ENCODE assay signal across 9 mouse cellular contexts in genomic region chr2:6726071-6726470, GRCm38 (mm10).
DNase-seq lines count a peak whose midpoint lies in the region; ATAC-seq and TF ChIP-seq lines count a peak whose summit lies in the region.
"Had no signal": no experiment of that assay in that cellular context is flagged by ENCODE, and none has a peak within 500 bp of the region (broad histone marks: within the 10 kb centered on the region; RNA-seq: fewer than 3 reads in every experiment).

No protein-coding gene starts in this region.

- DNase-seq in adrenal gland, adult 2 months, result peak; percentile 48
- no peak for DNase-seq in adrenal gland, adult 18-20 months (ENCODE audit: low spot score in 2 of 2)
- no peak for DNase-seq in kidney, postnatal 0 days (ENCODE audit: low spot score)
- DNase-seq in brain, adult 2 months (ENCODE audit: low read depth, low spot score), result peak; percentile 81
- peak; percentile 25 for DNase-seq in lung, embryonic 14.5 days
- no peak for DNase-seq in layer of hippocampus, postnatal 25 days (ENCODE audit: extremely low spot score in 1 of 2, low spot score in 1 of 2)
- DNase-seq: heart, postnatal 36 days had no signal

- H3K9me3 ChIP-seq in kidney, postnatal 0 days (replicated peaks; ENCODE audit: low read length), result no peaks in the 10 kb centered on the region
- H3K9me3 ChIP-seq in kidney, embryonic 14.5 days (ENCODE audit: control insufficient read depth, low read length), result no peaks in the 10 kb centered on the region
- no peaks in the 10 kb centered on the region for H3K9me3 ChIP-seq in lung, embryonic 14.5 days (ENCODE audit: low read depth, low read length)

- H3K4me3 ChIP-seq in kidney, postnatal 0 days (replicated peaks; ENCODE audit: low read depth, low read length), result no peak overlapping the region
- H3K4me3 ChIP-seq in kidney, embryonic 14.5 days (ENCODE audit: low read length), result no peak overlapping the region
- H3K4me3 ChIP-seq in lung, embryonic 14.5 days (ENCODE audit: low read depth, low read length), result no peak overlapping the region

- ATAC-seq in kidney, postnatal 0 days (replicated peaks; ENCODE audit: low FRiP score, low read depth), result no peak
- ATAC-seq in kidney, embryonic 14.5 days (ENCODE audit: low FRiP score, low TSS enrichment), result no peak
- ATAC-seq in lung, embryonic 14.5 days (ENCODE audit: insufficient read depth), result no peak
- no peak for ATAC-seq in activated CD4-positive, CD25-positive, alpha-beta regulatory T cell, adult 4 months

- H3K9ac ChIP-seq in kidney, postnatal 0 days (ENCODE audit: low read depth, low read length), result no peak overlapping the region
- no peak overlapping the region for H3K9ac ChIP-seq in kidney, embryonic 14.5 days (ENCODE audit: low read depth, low read length)
- no peak overlapping the region for H3K9ac ChIP-seq in lung, embryonic 14.5 days

- peak; percentile 37; the same call in 1 of the 2 replicates for TF ChIP-seq CTCF in kidney, postnatal 0 days (IDR thresholded peaks at IDR 0.05; ENCODE audit: low read depth)
- 0 out of 2 replicates have a peak, but pooled peaks have one; percentile 9 for TF ChIP-seq CTCF in lung, embryonic 14.5 days (IDR thresholded peaks at IDR 0.05; ENCODE audit: low read depth)

- H3K27me3 ChIP-seq in kidney, postnatal 0 days (ENCODE audit: insufficient read depth, low read length), result no peaks in the 10 kb centered on the region
- no peaks in the 10 kb centered on the region for H3K27me3 ChIP-seq in kidney, embryonic 14.5 days (ENCODE audit: control insufficient read depth, insufficient read depth, low read length)
- no peaks in the 10 kb centered on the region for H3K27me3 ChIP-seq in lung, embryonic 14.5 days (ENCODE audit: insufficient read depth, low read length)

- H3K36me3 ChIP-seq in kidney, postnatal 0 days (ENCODE audit: insufficient read depth, low read length), result no peaks in the 10 kb centered on the region
- no peaks in the 10 kb centered on the region for H3K36me3 ChIP-seq in kidney, embryonic 14.5 days (ENCODE audit: control insufficient read depth, insufficient read depth, low read length)
- H3K36me3 ChIP-seq in lung, embryonic 14.5 days (ENCODE audit: insufficient read depth), result no peaks in the 10 kb centered on the region

- H3K4me1 ChIP-seq in kidney, postnatal 0 days (replicated peaks; ENCODE audit: insufficient read depth, low read length), result no peaks in the 10 kb centered on the region
- peaks cover 11% of the 10 kb centered on the region; the same call in 1 of the 2 replicates for H3K4me1 ChIP-seq in kidney, embryonic 14.5 days (ENCODE audit: control insufficient read depth, insufficient read depth, low read length)
- no peaks in the 10 kb centered on the region for H3K4me1 ChIP-seq in lung, embryonic 14.5 days (ENCODE audit: insufficient read depth)

- H3K4me2 ChIP-seq in kidney, postnatal 0 days (ENCODE audit: low read length), result no peak overlapping the region
- H3K4me2 ChIP-seq in kidney, embryonic 14.5 days (replicated peaks; ENCODE audit: low read depth, low read length), result no peak overlapping the region
- no peak overlapping the region for H3K4me2 ChIP-seq in lung, embryonic 14.5 days

- 74% methylated on average over 8 of the region's 8 CpGs for WGBS in kidney, postnatal 0 days
- WGBS in kidney, embryonic 14.5 days, result 84% methylated on average over 8 of the region's 8 CpGs
- 64% methylated on average over 8 of the region's 8 CpGs for WGBS in lung, embryonic 14.5 days

- no peak overlapping the region for H3K27ac ChIP-seq in kidney, postnatal 0 days
- no peak overlapping the region for H3K27ac ChIP-seq in kidney, embryonic 14.5 days (ENCODE audit: low read depth, low read length)
- no peak overlapping the region; the same call in 1 of the 2 replicates for H3K27ac ChIP-seq in lung, embryonic 14.5 days (ENCODE audit: low read depth)

Comparison
In these comparisons a context has a peak if more than half of its experiments do, and no peak if none do; other contexts are left out.
1. DNase-seq: peak in adrenal gland, adult 2 months (single experiment), brain, adult 2 months (single experiment) and lung, embryonic 14.5 days (single experiment); none in adrenal gland, adult 18-20 months (0 of 2), kidney, postnatal 0 days (single experiment) and layer of hippocampus, postnatal 25 days (0 of 2).